Mouse (Mus musculus) heart, postnatal 14 days (tissue): ENCODE results near the gene Ogdh. TPM values are rescaled to one million over a fixed set of nuclear protein-coding genes. Genes with fewer than 3 reads are reported as not detected.
"Not testable (repeated sequence)": the region's sequence is repeated elsewhere in the genome, so short reads cannot be mapped to it uniquely, and the experiment has no call there.

Experiments
- DNase-seq, 2 experiments: peaks; one replicate each; pipeline ENCODE4 v3.0.0; 2021 to 2022
- intact Hi-C: fragments of 180-260 bp; cut with DNase I; formaldehyde crosslinking; loops from one replicate; pipeline ENCODE4 v1.15.1; 2025
- long read RNA-seq, 2 experiments: library from polyadenylated mRNA; stranded (forward); transcript quantifications; one replicate each; pipeline ENCODE4 v2.0.0; 2021
- total RNA-seq, 2 experiments: library from RNA; stranded (reverse); gene quantifications; 2 replicates each; pipeline ENCODE4 v1.2.3; 2021

The Ogdh gene
- total RNA-seq = 1,000 to 10,000 TPM; 1,493 to 1,546 TPM
- long read RNA-seq, experiment 1, full-length matches to known transcripts = 739 of 1,295 reads
- long read RNA-seq, experiment 1, partial matches to known transcripts = 463 of 1,295 reads
- long read RNA-seq, experiment 1, other reads (novel, unspliced or antisense) = 93 of 1,295 reads
- long read RNA-seq, experiment 2, full-length matches to known transcripts = 656 of 1,195 reads
- long read RNA-seq, experiment 2, partial matches to known transcripts = 430 of 1,195 reads
- long read RNA-seq, experiment 2, other reads (novel, unspliced or antisense) = 109 of 1,195 reads

DNA sequence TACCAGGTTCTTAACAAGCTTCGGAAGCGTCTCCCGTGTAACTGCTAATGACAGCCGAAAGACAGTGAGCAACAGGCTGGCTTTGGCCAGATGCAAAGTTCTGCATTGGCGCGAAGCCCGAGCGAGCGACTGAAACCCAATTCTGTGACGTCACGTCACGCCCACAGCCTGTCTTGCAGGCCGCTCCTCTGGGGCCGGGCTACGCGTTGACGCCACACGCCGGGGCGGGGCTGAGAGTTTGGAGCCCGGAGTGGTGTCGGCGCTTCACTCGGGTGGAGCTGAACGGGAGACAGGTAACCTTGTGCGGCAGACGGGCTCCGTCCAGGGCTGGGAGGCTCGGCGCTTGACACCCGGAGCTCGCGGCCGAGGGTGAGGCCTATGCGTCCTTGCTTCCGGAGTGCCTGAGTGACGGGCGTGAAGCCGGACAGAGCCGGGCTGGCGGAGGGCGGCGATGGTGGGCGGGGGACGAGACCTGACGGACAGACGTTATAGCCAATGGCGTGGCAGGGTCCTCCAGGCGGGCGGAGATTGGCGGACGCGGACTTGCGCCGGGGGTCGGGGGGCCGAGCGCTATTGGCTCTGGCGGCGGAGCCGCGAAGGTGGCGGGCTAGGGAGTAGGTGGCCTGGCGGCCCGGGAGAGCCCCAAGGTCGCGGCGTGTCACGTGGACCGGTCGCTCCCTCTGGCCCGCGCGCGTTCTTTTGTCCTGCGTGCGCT, at the start of gene Ogdh:
Gene Ogdh (plus strand): TSS at position 233 of the 715 bp plus-strand sequence.
- intact Hi-C loops = no loop called here
- DNase-seq = peak; percentile 99

GRCm38 (mm10) chr11:6244707-6245106, 46.7 kb upstream of the Ogdh start:
- intact Hi-C loops = no loop called here
- no peak for DNase-seq

DNA sequence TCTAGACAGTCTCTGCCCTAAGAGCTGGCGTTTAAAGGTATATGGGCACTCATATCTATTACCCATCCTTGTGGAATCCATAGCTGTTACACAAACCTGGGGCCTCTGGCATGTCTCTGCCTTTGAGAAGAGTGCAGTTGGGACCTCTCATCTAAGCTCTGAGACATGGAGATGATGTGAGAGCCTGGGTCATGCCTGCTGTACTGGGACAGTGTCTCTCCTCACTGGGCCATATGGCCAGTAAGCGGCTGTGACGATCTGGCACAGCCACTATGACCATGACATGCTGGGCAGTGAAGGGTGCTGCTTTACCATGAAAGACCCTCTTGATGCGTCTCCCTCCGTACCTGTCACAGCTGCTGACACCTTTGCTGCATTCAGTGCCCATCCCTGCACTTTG, 39.2 kb upstream of the Ogdh start:
- intact Hi-C loops = no loop called here
- DNase-seq = no peak

- intact Hi-C loops = no loop called here
- DNase-seq = no peak
Observed at GRCm38 (mm10) chr11:6252824-6253223, 38.6 kb upstream of the Ogdh start.

DNA sequence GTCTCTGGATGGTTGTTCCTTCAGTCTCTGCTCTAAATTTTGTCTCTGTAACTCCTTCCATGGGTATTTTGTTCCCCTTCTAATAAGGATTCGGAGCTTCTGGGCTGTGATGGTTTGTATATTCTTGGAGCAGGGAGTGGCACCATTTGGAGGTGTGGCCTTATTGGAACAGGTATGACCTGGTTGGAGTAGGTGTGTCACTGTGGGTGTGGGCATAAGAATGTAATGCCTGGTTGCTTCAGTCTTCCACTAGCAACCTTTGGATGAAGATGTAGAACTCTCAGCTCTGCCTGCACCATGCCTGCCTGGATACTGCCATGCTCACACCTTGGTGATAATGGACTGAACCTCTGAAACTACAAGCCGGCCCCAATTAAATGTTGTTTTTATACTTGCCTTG, 36.8 kb upstream of the Ogdh start:
- DNase-seq, intact Hi-C loops: not testable (repeated sequence)

DNA sequence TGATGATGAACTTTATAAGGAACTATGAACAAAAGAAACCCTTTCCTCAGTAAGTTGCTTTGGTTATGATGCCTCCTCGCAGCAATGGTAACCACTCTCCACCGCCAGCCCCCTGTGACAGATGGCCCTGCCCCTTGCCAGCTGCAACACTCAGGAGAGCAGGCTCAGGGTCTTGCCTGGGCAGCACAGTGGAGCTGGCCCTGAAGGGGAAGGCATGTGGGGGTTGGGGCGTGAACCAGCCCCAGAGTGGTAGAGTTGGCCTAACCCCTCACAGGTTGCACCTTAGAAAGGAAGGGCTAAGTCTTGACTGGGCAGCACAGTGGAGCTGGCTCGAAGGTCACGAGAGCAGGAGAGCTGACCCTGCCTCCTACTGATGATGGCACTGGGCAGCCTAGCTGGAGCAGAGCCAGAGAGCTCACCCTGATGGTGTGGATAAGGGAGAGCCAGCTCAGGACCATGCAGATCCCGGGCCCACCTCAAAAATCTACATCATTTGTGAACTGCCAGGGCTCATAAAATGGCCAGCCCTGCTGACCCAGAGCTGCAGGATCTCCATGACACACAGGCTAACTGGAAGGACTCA, 34.9 kb upstream of the Ogdh start:
- DNase-seq = no peak
- intact Hi-C loops = no loop called here

DNA sequence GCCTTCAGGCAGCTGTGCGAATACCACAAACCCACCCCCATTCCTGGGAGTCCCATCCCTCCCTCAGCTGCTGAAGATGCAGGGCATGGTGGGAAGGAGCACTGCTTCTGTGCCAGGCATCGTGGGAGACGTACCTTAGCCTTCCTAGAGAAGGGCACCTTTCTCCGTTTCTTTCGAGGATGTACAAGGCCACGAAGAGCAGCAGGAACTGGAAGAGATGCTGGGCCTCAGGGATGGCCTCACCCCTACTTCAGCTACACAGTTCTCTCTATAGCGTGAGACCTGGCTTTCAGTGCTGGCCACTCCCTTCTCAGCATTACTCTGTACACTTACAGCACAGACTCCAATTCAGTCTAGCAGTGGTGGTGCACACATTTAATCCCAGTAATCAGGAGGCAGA, 32.0 kb upstream of the Ogdh start:
- no peak for DNase-seq
- intact Hi-C loops = no loop called here

GRCm38 (mm10) chr11:6261434-6262082, 29.9 kb upstream of the Ogdh start:
- peak; percentile 73 to 82 for DNase-seq
- intact Hi-C loops = loop anchor here (1.0 to 5.0 kb wide), 3 partner anchors 64 to 269 kb away; no protein-coding TSS in a partner anchor

- no peak for DNase-seq
- intact Hi-C loops = no loop called here
Observed at GRCm38 (mm10) chr11:6266621-6267020, 24.8 kb upstream of the Ogdh start.

- peak; percentile 90 to 91 for DNase-seq
Observed at GRCm38 (mm10) chr11:6267320-6268254, 23.8 kb upstream of the Ogdh start, which contains the start of gene Ddx56. Gene Ddx56 (minus strand): TSS chr11:6267772.

GRCm38 (mm10) chr11:6273607-6274006, 17.8 kb upstream of the Ogdh start:
- intact Hi-C loops = no loop called here
- DNase-seq = no peak

More at GRCm38 (mm10) chr11:6267320-6268254, 23.8 kb upstream of the Ogdh start, which contains the start of gene Ddx56:
- intact Hi-C loops = no loop called here

DNA sequence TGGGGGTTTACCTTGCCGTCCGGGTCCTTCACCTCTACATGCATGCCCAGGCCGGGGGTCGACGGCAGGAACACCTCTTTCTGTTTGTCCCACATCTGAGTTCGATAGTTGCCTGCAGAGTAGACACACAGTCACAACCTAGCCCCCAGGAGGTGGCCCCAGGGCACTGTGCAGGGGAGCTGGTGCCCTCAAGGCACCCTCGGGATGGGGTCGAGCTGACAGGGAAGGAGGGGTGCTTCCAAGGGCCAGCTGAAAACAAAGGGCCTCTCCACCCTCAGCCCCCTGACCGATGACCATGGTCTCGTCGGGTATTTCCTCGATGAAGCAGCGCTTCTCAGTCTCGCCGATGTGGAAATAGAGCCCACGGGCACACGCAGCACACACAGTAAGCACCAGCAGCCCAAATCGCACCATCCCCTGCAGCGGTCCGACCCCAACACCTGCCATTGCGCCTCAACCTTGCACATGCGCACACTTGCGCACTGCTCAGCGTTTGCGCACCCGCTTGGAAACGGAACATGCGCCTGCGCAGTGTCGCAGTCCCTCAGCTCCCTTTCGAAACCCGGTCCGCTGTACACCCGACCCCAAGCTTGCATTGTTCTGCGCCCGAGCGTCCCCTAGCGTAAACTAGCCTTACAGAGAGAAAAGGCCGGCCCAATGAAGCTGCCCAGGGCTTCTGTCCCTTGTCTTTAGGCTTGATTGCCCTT, 16.9 kb upstream of the Ogdh start, which contains the start of gene Tmed4:
Gene Tmed4 (minus strand): TSS at position 484 of the 707 bp plus-strand sequence.
- intact Hi-C loops = no loop called here
- peak; percentile 99 for DNase-seq

GRCm38 (mm10) chr11:6275094-6275484, 16.3 kb upstream of the Ogdh start:
- intact Hi-C loops = no loop called here

GRCm38 (mm10) chr11:6276466-6276865, 15.0 kb upstream of the Ogdh start:
- DNase-seq = no peak
- intact Hi-C loops = no loop called here

More at GRCm38 (mm10) chr11:6275094-6275484, 16.3 kb upstream of the Ogdh start:
- no peak for DNase-seq

DNA sequence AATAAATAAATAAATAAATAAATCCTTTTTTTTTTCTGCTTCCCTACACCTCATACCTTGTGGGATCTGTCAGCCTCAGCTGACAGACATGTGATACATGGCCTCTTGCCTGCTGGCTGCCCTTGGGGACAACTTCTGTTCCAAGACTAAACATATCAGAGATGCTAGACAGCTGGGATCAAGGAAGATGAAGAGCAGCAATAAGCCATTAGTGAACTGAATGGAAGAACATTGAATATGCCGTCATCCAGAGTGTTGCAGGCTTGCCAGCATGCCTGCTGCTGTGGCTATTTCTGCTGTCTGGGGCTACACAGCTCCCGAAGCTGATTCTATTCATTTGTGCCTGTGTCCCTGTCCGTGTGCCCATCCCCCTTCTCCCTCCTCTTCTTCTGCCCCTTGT, 8.5 kb upstream of the Ogdh start:
- DNase-seq = peak; percentile 72 to 76
- intact Hi-C loops = no loop called here

DNA sequence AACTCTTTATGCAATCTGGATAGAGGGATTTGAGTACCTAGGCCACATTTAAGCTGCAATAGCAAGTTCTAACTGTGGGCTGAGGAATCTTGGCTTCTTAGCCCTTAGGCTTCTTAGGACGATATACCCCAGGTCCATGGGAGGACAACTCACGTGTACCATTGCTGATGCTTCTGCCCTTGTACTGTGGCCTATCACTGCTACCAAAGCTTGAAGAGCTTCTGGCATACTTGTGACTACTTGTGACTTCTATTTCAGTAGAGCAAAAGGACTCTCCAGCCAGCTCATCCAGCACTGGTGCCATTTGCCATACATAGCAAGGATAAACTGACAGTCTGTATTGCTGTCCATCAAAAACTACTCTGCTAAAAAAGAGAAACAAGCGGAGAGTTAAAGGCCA, 1.3 kb upstream of the Ogdh start:
- intact Hi-C loops = no loop called here
- no peak for DNase-seq

- DNase-seq = no peak
- intact Hi-C loops = no loop called here
Observed at GRCm38 (mm10) chr11:6290883-6291282, 550 bp upstream of the Ogdh start.

GRCm38 (mm10) chr11:6292116-6292987, 919 bp downstream of the Ogdh start:
- intact Hi-C loops = no loop called here
- peak; percentile 44 to 63 for DNase-seq
